Mouse (Mus musculus): Measurements from ENCODE around the gene Paip2b. TPM values are rescaled to one million over a fixed set of nuclear protein-coding genes. Genes with fewer than 3 reads are reported as not detected.

The Paip2b gene
- polyA plus RNA-seq, 1 experiment from 2014 or later, result 17.3 TPM

DNA sequence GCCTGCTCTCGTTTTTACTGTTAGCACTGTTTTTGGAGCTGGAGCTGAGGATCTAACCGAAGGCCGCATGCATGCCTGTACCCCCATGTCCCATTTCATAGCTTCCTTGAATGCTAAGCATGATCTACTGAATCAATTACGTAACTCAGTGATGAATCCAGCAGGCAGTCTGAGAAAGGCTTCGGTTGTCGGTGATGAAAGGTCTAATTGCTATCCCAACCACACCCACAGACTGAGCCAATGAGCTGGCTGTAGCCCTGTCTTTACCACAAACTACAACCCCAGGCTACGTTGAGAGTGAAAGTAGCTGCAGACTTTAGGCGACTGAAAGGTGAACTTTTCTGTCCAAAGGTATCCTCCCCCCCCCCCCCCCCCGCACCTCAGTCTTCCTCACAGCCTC lies 57.4 kb downstream of the Paip2b start:
- H3K9ac ChIP-seq (ENCODE audit: low read depth, low read length), result peak overlapping the region; percentile 97; the same call in 1 of the 2 replicates

DNA sequence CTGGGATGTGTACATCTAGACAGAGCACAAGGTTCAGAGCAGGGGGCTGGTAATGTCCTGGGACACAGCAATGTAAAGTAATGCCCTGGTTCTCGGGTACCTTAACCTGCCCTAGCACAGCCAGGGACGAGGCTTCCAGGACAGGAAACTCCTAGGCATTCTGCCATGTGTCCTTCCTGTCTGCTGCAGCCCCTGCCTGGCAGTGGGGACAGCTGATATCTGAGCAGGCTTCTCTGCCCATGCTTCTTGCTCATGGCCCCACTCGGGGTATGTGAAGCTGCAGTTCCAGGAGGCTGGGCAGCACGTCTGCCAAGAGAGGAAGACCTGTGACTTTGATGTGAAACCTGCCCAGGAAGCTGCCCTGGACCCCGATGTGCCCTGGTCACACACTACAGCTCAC lies 63.1 kb downstream of the Paip2b start:
- Histone ChIP-seq H3K27ac (replicated peaks; ENCODE audit: low read depth, low read length) (no peak overlapping the region), H3K27me3 (replicated peaks; ENCODE audit: control insufficient read depth, insufficient read depth, low read length) (peaks cover 9% of the 10 kb centered on the region), H3K4me1 (ENCODE audit: control insufficient read depth, insufficient read depth, low read length) (no peaks in the 10 kb centered on the region), H3K4me2 (ENCODE audit: low read depth, low read length) (no peak overlapping the region), H3K36me3 (ENCODE audit: control insufficient read depth, insufficient read depth, low read length) (peaks cover 47% of the 10 kb centered on the region), H3K9me3 (ENCODE audit: control insufficient read depth, low read length) (no peaks in the 10 kb centered on the region), H3K4me3 (ENCODE audit: low read depth, low read length) (no peak overlapping the region), H3K9ac (ENCODE audit: low read depth, low read length) (no peak overlapping the region)
- ATAC-seq (ENCODE audit: low read depth) (no peak), DNase-seq (ENCODE audit: low spot score) (no peak)
- 77% methylated on average over 5 of the region's 5 CpGs for WGBS

More for the DNA sequence above, 57.4 kb downstream of the Paip2b start:
- ATAC-seq (ENCODE audit: low read depth) (no peak), DNase-seq (ENCODE audit: low spot score) (peak; percentile 24)
- peaks cover 10% of the 10 kb centered on the region for H3K4me1 ChIP-seq (ENCODE audit: control insufficient read depth, insufficient read depth, low read length)
- no peaks in the 10 kb centered on the region for H3K9me3 ChIP-seq (ENCODE audit: control insufficient read depth, low read length)
- H3K27ac ChIP-seq (replicated peaks; ENCODE audit: low read depth, low read length), result no peak overlapping the region
- peak overlapping the region; percentile 95 for H3K4me3 ChIP-seq (ENCODE audit: low read depth, low read length)
- H3K27me3 ChIP-seq (replicated peaks; ENCODE audit: control insufficient read depth, insufficient read depth, low read length), result no peaks in the 10 kb centered on the region
- peak overlapping the region; percentile 89 for H3K4me2 ChIP-seq (ENCODE audit: low read depth, low read length)
- 56% methylated on average over 8 of the region's 9 CpGs for WGBS
- peaks cover 35% of the 10 kb centered on the region for H3K36me3 ChIP-seq (ENCODE audit: control insufficient read depth, insufficient read depth, low read length)

DNA sequence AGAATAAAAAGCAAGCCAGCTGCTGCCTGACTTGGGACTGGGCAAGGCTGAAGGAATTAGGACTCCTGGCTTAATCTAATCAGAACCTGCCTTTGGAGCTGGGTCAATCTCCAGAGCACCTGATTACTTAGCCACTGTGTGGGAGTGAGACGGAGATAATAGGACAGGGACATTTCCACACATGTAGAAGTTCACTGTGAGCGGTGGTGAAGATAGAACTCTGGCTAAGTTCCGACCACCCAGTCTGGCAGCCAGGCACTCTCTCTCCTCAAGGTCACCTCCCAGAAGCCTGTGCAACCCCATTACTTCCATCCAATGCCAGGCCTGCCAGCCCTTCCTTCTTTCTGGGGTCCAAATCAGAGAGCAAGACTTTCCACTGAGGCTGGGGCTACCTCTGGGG lies 64.6 kb downstream of the Paip2b start:
- peaks cover 5% of the 10 kb centered on the region; the same call in 1 of the 2 replicates for H3K4me1 ChIP-seq (ENCODE audit: control insufficient read depth, insufficient read depth, low read length)
- H3K9ac ChIP-seq (ENCODE audit: low read depth, low read length), result no peak overlapping the region
- no peaks in the 10 kb centered on the region for H3K9me3 ChIP-seq (ENCODE audit: control insufficient read depth, low read length)
- H3K4me3 ChIP-seq (ENCODE audit: low read depth, low read length), result no peak overlapping the region
- peaks cover 36% of the 10 kb centered on the region for H3K36me3 ChIP-seq (ENCODE audit: control insufficient read depth, insufficient read depth, low read length)
- WGBS, result 91% methylated on average over 3 of the region's 3 CpGs
- ATAC-seq (ENCODE audit: low read depth) (no peak), DNase-seq (ENCODE audit: low spot score) (no peak)
- H3K27me3 ChIP-seq (replicated peaks; ENCODE audit: control insufficient read depth, insufficient read depth, low read length), result peaks cover 24% of the 10 kb centered on the region
- H3K27ac ChIP-seq (replicated peaks; ENCODE audit: low read depth, low read length), result no peak overlapping the region
- H3K4me2 ChIP-seq (ENCODE audit: low read depth, low read length), result no peak overlapping the region

DNA sequence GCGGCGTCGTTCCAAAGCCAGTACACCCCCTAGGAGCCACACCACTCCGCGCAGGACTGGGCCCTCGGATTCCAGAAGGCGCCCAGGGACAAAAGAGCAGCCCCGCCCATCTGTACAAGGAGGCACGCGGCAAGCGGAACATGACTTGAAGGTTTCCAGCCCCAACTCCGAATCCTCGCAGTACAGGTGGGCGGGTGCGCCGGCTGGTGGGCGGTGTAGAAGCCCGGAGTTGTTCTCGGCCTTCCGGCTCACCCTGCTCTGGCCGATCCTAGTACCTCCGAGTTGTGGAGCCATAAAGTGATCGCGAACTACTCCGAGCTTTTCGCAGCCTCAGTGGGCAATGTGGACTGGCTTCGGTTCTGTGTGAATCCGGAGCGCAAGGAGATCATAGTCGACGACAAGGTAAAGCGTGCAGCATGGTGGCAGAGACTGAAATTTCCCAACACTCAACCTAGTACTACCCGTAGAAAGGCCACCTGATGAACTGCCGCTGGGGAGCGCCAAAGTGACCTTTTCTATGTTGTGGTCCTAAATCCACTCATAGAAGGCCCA lies 68.6 kb downstream of the Paip2b start:
- peak overlapping the region; percentile 35 for H3K9ac ChIP-seq (ENCODE audit: low read depth, low read length)
- H3K36me3 ChIP-seq (ENCODE audit: control insufficient read depth, insufficient read depth, low read length), result peaks cover under 1% of the 10 kb centered on the region; the same call in 1 of the 2 replicates
- peaks cover 56% of the 10 kb centered on the region for H3K27me3 ChIP-seq (replicated peaks; ENCODE audit: control insufficient read depth, insufficient read depth, low read length)
- peak overlapping the region; percentile 54 for H3K4me2 ChIP-seq (ENCODE audit: low read depth, low read length)
- no peaks in the 10 kb centered on the region for H3K9me3 ChIP-seq (ENCODE audit: control insufficient read depth, low read length)
- H3K27ac ChIP-seq (replicated peaks; ENCODE audit: low read depth, low read length), result no peak overlapping the region
- 1% methylated on average over 29 of the region's 35 CpGs for WGBS
- DNase-seq (ENCODE audit: low spot score) (peak; percentile 41), ATAC-seq (ENCODE audit: low read depth) (peak; percentile 77)
- H3K4me3 ChIP-seq (ENCODE audit: low read depth, low read length), result peak overlapping the region; percentile 36
- H3K4me1 ChIP-seq (ENCODE audit: control insufficient read depth, insufficient read depth, low read length), result peaks cover 9% of the 10 kb centered on the region

DNA sequence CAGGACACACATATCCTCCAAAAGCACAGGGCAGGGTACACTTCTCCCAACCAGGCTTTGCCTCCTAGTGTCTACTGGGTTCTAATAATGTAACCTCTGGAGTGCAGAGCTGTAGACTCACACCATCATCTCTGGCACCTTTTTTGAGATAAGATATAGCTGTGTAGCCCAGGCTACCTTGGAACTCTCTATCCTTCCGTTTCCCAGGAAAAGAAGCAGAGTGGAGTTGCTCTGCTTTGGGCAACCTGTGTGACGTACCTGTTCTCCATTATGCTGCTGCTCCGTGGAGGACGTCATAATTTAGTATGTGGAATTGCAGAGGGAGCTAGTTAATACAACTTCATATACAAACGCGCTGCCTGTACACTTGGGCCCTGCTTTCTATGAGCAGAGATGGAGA lies 69.2 kb downstream of the Paip2b start, which contains the start of gene Ankrd53:
TSS of gene Ankrd53 (plus strand) at position 301 of the 400 bp plus-strand sequence.
- ATAC-seq (ENCODE audit: low read depth) (no peak), DNase-seq (ENCODE audit: low spot score) (no peak)
- H3K27ac ChIP-seq (replicated peaks; ENCODE audit: low read depth, low read length), result no peak within 1 kb of the TSS
- H3K36me3 ChIP-seq (ENCODE audit: control insufficient read depth, insufficient read depth, low read length), result no peaks in the 10 kb centered on the region
- peak within 1 kb of the TSS; percentile 54 for H3K4me2 ChIP-seq (ENCODE audit: low read depth, low read length)
- peaks cover 62% of the 10 kb centered on the region for H3K27me3 ChIP-seq (replicated peaks; ENCODE audit: control insufficient read depth, insufficient read depth, low read length)
- no peaks in the 10 kb centered on the region for H3K9me3 ChIP-seq (ENCODE audit: control insufficient read depth, low read length)
- peaks cover 9% of the 10 kb centered on the region for H3K4me1 ChIP-seq (ENCODE audit: control insufficient read depth, insufficient read depth, low read length)
- 29% methylated on average over 6 of the region's 6 CpGs for WGBS
- peak within 1 kb of the TSS; percentile 35 for H3K9ac ChIP-seq (ENCODE audit: low read depth, low read length)
- H3K4me3 ChIP-seq (ENCODE audit: low read depth, low read length), result peak within 1 kb of the TSS; percentile 36

DNA sequence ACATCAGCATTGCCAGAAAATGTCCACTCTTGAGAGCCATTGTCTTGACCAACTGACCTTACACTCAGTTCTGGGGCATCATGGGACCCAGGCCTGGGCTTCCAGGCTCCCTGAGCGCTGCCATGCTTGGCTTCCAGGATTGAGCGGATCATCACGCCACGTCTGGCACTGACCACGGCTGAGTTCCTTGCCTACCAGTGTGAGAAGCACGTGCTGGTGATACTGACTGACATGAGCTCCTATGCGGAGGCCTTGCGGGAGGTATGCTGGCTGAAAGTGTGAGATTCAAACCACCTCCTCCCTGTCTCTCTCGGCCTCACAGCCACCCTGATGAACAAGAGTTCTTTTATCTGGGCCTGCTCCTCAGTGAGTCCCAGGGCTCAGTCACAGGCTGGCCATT lies 75.5 kb downstream of the Paip2b start:
- 70% methylated on average over 9 of the region's 9 CpGs for whole genome bisulfite sequencing
- peaks cover 38% of the 10 kb centered on the region for H3K27me3 ChIP-seq (replicated peaks; ENCODE audit: control insufficient read depth, insufficient read depth, low read length)
- ATAC-seq (ENCODE audit: low read depth), result no peak

More for the DNA sequence above, 75.5 kb downstream of the Paip2b start:
- no peak overlapping the region for H3K9ac ChIP-seq (ENCODE audit: low read depth, low read length)
- no peak overlapping the region for H3K4me2 ChIP-seq (ENCODE audit: low read depth, low read length)
- no peak for DNase-seq (ENCODE audit: low spot score)
- H3K9me3 ChIP-seq (ENCODE audit: control insufficient read depth, low read length), result no peaks in the 10 kb centered on the region
- no peak overlapping the region for H3K4me3 ChIP-seq (ENCODE audit: low read depth, low read length)
- H3K4me1 ChIP-seq (ENCODE audit: control insufficient read depth, insufficient read depth, low read length), result peaks cover 4% of the 10 kb centered on the region; the same call in 1 of the 2 replicates
- no peak overlapping the region for H3K27ac ChIP-seq (replicated peaks; ENCODE audit: low read depth, low read length)
- H3K36me3 ChIP-seq (ENCODE audit: control insufficient read depth, insufficient read depth, low read length), result no peaks in the 10 kb centered on the region

Other genes starting within 250 kb of the Paip2b start
- gene Clec4f, start 175.6 kb downstream of the Paip2b start, polyA plus RNA-seq (2014; fragmentation: Nextera tagmentation; extraction: Ambion mirVana), result not detected in 2 replicates
- not detected in 2 replicates for gene Cd207, start 153.9 kb downstream of the Paip2b start, polyA plus RNA-seq (2014; fragmentation: Nextera tagmentation; extraction: Ambion mirVana)
- 0.43 and 0.45 TPM in 2 replicates for gene Vax2, start 120.5 kb downstream of the Paip2b start, polyA plus RNA-seq (2014; fragmentation: Nextera tagmentation; extraction: Ambion mirVana)
- 1.8 and 2.3 TPM in 2 replicates for gene Atp6v1b1, start 88.8 kb downstream of the Paip2b start, polyA plus RNA-seq (2014; fragmentation: Nextera tagmentation; extraction: Ambion mirVana)
- 0.17 TPM in 1 of 2 replicates, not detected in the other for gene Ankrd53, start 69.1 kb downstream of the Paip2b start, polyA plus RNA-seq (2014; fragmentation: Nextera tagmentation; extraction: Ambion mirVana)
- 92.5 and 98.9 TPM in 2 replicates for gene Tex261, start 55.9 kb downstream of the Paip2b start, polyA plus RNA-seq (2014; fragmentation: Nextera tagmentation; extraction: Ambion mirVana)
- gene Nagk, start 36.8 kb downstream of the Paip2b start, polyA plus RNA-seq (2014; fragmentation: Nextera tagmentation; extraction: Ambion mirVana), result 50.6 and 61.2 TPM in 2 replicates
- gene Zfp638, start 35.4 kb upstream of the Paip2b start, polyA plus RNA-seq (2014; fragmentation: Nextera tagmentation; extraction: Ambion mirVana), result 62.1 and 66.2 TPM in 2 replicates
- 14.3 and 17.0 TPM in 2 replicates for gene Dysf, start 176.8 kb upstream of the Paip2b start, polyA plus RNA-seq (2014; fragmentation: Nextera tagmentation; extraction: Ambion mirVana)